Mouse (Mus musculus) left cerebral cortex, adult 9 months (tissue): ENCODE data around the gene Nkap.
"Not testable (repeated sequence)": the region's sequence is repeated elsewhere in the genome, so short reads cannot be mapped to it uniquely, and the experiment has no call there.

Experiments used
- DNase-seq, 2 experiments: peaks; one replicate each; pipeline ENCODE4 v3.0.0; 2022; ENCODE audit warnings: low spot score in 2 of 2

Nkap gene

DNA sequence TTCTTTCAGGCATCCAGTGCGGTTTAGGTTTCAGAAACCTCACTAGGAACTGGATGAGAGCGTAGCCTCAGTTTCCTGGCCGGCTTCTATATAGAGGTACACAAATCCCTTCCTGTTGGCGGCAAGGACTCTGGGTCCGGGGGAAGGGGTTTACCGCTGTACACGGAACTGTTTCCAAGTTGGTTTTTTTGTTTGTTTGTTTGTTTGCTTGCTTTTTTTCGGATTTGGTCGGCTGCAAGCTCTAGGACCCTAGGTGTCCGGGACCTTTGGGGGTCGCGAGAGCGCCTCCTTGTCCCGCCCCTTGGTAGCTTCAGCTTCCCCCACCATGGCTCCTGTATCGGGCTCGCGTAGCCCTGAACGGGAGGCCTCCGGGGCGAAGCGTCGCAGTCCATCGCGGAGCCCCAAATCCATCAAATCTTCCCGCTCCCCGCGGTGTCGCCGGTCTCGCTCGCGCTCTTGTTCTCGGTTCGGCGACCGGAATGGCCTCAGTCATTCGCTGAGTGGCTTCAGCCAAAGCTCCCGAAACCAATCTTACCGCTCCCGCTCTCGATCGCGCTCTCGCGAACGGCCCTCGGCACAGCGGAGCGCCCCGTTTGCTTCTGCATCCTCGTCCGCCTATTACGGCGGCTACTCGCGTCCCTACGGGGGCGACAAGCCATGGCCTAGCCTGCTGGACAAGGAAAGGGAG, at the start of gene Nkap:
Nkap (plus strand) TSS at position 125 of the 688 bp plus-strand sequence.
- peak; percentile 25 to 75 for DNase-seq

DNA sequence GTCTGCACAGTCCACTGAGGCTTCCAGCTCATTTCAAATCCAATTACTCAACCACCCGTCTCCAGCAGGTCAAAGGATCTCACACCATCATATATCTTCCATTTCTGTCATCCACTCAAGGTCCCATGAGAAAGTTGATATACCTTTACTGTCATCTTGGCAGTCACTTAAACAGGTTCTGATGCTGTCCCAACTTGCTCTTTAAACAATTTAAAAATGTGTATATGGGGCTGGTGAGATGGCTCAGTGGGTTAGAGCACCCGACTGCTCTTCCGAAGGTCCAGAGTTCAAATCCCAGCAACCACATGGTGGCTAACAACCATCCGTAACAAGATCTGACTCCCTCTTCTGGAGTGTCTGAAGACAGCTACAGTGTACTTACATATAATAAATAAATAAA, 46.2 kb upstream of the Nkap start:
- DNase-seq = not testable (repeated sequence)

DNA sequence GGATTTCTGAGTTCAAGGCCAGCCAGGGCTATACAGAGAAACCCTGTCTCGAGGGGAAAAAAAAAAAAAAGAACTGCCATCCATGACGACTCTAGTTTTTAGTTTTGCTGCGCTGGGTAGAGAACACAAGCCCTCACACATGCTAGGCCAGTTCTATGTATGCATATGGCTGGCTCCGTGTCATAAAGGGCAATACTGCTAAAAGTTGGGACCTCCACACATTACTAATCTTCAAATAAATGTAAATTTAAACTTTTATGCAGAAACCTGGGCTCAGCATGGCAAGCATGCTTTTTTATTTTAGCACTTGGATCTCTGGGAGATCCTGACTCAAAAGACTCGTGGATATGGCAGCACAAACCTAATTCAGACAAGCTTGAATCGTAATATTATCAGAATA, 45.4 kb upstream of the Nkap start:
- no peak for DNase-seq

DNA sequence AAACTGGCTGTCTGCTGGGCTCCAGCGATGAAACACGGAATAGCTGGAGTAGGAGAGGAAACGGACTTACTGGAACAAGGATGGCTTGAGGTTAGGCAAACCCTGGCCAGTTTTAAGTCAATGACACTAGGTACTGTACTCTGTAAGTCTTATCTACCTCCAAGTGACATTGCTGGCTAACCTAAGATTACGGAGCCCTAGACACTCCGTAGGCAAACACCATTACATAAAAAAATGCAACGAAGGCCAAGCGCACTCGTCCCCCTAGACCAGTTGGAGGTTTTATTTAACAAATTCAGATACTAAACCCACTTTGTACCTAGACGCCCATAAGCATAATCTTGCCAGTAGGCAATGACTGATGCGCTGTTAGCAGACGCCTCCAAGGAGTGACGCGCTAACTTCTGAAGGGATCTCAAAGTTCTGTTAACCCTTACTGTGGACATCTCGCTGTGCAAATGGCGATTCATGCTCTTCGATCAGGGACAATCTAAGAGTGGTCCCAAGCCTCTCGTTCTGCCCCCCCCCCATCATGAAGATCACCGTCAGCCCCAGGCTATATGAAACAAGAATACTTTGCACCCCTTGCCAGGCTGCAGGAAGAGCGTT, 42.2 kb upstream of the Nkap start:
- peak in 1 of 2 experiments; percentile 28 for DNase-seq

DNA sequence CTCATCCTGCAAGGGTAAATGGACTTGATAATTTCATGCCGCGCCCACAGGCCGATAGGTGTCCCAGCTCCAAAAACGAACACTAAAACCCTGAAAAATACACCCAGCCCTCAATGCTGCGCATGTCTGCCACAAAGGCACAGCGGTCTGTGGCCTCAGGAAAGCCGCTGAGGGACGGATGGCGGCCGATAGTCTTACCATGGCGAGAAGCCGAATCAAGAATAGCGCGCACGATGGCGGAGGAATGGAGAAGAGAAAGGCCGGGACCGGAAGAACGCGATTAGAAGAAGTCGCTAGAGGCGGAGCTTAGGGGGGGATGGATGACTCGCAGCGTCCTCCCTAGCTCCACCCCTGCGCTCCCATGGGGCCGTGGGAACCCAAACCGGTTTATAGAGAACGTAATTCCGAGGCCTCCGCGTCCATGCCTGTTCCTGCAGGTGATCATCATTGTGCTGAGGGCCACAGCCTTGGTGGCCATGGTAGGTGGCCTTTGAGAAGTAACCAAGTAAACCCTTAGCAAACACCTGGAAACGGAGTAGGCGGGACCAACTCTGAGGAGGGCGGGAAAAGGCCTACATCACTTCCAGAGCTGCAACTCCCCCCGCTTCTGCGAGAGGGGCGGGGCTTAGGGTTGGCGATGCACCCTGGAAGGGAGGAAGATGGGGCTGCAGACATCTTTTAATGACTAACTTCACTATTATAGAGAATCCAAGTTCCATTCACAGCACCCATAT, 41.5 kb upstream of the Nkap start, which contains the start of gene Rpl39:
Rpl39 (minus strand) TSS at position 476 of the 734 bp plus-strand sequence.
- DNase-seq = peak; percentile 71 to 84

DNA sequence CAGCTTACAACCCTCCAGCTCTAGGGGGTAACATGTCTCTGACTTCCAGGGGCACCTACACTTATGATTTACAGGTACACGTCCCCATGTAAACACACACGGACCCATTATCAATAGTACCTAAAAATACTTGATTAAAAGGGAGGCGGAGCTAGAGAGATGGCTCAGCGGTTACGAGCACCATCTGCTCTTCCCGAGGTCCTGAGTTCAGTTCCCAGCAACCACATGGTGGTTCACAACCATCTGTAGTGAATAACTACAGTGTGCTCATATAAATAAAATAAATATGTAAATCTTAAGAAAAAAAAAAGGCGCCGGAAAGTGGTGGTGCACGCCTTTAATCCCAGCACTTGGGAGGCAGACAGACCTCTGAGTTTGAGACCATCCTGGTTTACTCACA, 40.9 kb upstream of the Nkap start:
- DNase-seq = no peak

DNA sequence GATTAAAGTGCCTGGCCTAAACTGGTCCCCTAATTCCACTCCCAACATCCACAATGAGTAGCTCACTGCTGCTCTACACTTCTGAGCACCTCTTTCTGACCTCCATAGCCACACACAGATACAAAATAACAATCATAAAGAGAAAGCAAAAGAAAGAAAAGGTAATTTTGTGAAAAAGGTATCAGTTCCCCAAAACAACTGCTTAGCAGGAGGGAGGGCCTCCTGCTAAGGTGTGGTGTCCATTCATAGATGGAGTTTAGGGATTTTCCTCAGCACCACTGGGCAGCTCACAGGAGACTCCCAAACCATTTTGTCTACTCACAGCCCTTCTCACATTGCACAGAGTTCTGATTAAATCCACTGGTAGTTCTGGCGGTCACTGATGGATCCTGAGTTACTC, 37.8 kb upstream of the Nkap start:
- DNase-seq = no peak

DNA sequence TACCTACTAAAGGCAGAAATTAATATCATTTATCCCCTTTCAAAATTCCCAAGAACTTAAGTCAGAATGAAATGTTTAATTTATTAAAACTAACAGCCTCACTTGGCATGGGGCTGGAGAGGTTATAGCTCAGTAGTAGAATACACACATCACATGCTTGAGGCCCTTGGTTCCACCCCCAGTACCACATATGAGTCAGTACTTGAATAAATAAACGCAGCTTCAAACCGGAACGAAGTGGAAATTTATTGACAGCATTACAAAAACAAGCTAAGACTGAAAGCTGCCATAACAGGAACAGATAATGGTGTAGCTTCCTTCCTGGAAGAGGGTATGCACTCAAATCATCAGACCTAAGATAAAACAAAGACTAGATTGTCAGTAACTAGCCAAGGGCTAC, 35.1 kb upstream of the Nkap start:
- DNase-seq = no peak

DNA sequence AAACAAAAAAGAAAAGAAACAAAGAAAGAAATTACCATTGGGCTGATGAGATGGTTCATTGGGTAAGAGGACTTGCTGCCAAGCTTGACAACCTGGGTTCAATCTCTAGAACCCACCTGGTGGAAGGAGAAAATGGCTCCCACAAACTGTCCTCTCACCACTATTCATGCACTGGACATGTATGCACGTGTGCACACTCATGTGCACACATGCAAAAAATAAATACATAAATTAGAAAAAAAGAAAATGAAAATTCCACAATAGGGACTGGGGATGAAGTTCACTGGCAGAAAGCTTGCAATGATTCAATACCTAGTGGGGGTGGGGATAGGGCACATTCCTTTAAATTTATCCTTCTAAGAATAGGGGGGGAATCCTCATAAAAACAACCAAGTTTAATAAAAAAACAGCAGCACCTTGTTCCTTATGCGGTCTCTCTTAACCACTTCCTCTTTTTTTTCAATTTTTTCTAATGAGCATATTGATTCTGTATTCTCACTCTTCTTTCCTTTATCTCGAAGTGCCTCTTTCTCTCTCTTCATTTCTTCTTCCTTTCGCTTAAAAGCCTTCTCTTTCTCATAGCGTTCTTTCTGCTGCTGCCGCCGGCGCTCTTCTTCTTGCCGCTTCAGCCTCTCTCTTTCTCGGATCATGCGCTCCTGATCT, 31.4 kb upstream of the Nkap start:
- DNase-seq = no peak

DNA sequence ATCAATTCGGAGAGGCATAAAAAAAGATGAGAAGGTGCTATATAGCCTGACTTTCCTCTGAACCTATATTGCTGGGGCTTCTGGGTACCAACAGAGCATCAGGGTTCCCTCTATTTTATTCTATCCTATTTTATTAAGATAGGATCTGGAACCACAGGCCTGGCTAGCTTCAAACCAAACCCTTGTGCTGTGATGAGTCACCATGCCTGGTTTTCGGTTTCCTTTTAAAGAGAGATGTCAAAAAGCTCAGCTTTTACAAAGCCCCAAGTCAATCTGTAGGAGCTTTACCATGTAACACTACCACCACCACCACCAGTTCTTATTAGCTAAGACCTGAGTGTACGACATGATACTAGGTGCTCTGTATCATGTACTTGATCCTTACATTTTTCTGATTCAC, 27.9 kb upstream of the Nkap start:
- DNase-seq = no peak

DNA sequence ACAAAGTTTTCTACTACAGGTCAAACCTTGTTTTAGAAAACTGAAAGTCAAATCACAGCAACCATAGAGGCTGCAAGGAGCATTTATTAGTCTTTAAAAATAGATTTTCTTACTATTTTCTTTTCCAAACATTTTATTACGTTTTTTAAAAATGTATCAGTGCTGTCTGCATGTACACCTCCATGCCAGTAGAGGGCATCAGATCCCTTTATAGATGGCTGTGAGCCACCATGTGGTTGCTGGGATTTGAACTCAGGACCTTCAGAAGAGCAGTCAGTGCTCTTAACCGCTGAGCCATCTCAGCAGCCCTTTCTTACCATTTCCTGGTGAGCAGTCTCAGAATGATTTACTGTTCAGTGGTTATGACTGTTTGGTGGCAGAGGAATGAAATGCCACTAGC, 22.8 kb upstream of the Nkap start:
- DNase-seq = no peak

DNA sequence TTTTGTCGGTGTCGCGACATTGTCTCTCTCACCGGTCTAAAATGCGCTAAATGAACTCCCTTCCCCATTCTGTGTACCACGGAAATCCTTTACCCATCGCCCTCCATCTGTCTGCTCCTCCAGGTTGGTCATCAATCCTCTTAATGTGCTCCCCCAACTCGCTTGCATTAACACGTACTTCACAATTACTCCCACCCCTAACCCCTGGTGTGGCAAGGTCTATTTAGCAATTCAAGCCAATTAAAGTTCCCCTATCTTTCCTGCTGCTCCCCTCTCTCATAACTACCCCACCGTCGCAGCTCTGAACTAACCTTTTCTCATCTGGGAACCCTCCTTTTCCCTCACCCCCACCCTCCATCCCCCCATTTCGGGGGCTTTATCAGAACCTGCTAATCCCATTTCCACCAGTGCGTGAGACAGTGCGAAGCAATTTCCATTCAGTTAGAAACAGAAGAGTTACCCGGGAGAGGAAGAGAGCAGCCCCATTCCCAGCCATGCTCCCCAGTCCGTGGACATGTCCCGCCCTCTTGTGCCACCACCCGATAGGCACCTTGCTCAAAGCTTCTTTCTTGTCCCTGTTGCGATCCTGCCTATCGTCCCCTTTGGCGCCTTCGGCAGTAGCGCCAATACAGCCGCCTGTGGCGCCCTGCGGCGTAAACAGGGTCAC, 16.9 kb upstream of the Nkap start:
- no peak for DNase-seq

DNA sequence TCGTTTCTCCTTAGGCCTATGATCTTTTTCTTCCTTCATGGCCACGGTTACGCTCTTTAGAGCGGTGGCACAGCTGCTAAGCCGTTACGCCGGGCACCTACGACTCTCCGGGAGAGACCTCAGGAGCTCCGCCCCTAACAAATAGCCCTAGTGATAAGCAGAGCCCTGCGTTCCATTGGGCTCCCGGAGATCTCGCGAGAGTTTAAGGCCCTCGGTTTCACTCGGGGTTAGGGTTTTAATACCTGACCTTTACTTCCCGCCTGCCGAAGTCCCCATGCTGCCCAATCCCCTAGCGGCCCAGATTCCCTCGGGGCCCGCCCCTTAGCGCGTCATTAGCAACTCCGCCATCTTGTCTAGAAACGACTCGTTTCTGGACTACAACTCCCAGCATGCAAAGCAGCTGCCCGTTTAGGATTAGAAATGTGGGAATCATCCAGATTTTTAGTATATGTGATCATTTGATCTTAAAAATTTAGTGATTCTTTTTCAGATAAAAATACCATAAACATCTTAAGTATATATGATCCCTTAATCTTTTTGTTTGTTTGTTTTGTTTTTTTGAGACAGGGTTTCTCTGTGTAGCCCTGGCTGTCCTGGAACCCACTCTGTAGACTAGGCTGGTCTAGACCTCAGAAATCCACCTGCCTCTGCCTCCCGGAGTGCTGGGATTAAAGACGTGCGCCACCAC, 16.3 kb upstream of the Nkap start, which contains the start of gene Upf3b:
Upf3b (minus strand) TSS at position 130 of the 688 bp plus-strand sequence.
- DNase-seq = peak; percentile 92 to 94

DNA sequence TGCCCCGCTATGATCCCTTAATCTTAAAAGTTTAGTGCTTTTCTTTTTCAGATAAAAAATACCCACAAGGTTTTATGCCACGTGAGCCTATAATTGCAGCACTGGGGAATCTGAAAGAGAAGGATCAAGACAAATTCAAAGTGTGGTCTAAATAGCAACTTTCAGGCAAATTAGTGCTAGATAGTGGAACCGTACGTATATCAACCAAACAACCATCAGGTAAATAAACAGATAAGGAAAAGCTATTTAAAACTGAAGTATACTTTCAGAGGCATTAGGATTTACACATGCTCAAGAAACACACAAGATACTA, 15.8 kb upstream of the Nkap start:
- no peak for DNase-seq

DNA sequence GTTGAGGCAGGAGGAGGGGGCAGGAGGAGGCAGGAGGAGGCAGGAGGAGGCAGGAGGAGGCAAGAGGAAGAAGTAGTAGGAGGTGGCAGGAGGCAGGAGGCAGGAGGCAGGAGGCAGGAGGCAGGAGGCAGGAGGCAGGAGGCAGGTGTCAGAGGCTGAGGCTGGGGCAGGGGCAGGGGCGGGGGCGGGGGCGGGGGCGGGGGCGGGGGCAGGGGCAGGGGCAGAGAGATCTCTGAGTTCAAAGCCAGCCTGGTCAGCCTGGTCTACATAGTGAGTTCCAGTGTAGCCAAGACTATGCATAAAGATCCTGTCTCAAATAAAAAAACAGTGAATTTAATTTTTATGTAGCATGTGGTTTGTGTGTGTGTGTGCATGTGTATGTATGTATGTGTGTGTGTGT, 9.5 kb upstream of the Nkap start:
- no peak for DNase-seq

DNA sequence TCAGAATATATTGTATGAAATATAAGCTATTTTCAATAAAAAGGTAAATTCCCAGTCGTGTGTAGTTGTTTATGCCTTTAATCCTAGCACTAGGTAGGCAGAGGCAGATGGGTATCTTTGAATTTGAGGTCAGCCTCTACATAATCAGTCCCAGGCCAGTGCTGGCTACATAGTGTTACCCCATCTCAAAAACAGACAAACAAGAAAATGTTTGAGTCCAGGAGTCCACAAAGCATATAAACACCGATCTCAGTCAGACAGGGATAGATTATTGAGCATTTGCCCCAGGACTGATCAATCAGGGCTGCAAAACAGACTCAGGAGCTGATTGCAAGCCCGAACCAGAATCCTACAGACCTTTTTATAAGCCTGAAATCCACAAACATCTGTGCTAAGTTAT, 7.0 kb upstream of the Nkap start:
- no peak for DNase-seq

DNA sequence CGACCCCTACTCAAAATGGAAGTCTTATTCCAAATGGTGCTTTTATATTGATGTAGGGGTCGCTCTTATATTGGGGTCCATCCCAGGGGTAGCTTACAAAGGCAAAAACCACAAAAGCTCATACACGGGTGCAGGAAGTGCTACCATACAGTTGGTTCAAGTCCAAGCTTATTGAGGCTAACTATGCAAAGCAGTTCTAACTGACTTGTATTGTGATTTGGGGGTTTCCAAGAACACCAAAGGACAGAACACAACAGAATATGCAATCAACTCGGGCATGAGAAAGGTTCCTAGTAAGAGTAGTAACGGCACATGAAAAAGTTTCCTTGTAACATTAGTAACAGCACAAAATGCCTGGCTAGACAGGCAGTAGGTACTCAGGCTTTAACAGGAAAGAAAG, 6.4 kb upstream of the Nkap start:
- no peak for DNase-seq

DNA sequence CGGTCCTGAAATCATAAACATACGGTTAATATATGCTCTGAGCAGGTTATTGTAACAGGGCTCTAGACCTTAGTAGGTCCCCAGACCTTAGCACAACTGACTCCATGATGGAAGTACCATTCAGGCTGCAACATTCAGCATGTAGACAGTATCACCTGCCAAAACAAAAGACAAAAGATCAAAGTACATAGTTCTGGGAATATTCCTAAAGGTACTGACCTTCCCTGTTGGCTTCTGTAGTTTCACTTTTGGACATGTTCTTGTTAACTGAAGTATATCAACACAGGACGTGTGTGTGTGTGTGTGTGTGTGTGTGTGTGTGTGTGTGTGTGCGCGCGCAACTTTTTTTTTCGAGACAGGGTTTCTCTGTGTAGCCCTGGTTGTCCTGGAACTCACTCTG, 1.1 kb upstream of the Nkap start:
- no peak for DNase-seq

DNA sequence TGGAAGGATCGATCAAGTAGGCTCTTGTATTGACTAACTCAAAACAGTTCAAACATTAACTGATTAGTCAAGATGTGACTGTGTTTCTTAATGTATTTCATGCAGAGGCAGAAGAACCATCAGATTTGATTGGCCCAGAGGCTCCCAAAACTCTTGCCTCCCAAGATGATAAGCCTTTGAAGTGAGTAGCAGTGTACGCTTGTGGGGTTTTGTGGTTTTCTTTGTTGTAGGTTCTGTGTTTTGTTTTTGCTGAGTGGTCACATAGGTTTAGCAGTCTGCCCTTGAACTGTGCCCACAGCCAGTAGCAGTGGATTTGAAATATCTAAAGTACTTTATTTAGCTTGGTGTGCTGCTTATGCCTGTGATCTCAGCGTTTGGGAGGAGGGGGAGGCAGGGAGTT, 15.1 kb downstream of the Nkap start:
- DNase-seq = no peak

DNA sequence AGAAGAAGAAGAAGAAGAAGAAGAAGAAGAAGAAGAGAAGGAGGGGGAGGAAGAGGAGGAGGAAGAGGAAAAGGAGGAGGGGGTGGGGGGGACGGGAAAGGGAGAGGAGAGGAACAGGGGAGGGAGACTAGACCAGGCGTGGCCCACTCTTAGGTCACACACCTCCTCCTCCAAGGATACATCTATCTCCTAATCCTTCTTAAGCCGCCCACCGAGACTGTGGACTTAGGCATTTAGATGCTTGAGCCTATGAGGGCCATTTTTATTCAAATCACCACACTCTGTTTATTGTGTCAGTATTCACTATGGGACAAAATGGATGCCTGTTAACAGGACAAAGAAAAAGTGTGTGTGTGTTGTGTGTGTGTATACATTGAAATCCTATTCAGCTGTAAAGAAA, 17.9 kb downstream of the Nkap start:
- DNase-seq = not testable (repeated sequence)

DNA sequence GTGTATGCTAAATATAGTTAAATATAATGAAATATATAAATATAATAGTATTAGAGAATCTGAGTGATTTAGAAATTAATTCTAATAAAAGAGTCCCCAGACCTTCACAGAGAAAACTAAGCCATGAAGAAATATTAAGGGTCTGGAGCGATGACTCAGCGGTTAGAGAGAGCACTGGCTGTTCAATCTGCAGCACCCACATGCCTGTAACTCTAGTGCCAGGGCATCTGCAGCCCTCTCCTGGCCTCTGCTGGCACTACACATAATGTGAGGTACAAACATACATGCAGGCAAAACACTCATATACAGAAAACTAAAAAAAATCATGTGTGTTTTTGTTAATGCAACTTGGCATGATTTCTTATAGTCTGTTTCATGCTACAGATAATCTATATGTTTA, 18.4 kb downstream of the Nkap start:
- no peak for DNase-seq
